Mouse (Mus musculus) cortical plate, adult 2 months (tissue): Measurements from ENCODE around the gene Sept7. TPM values are rescaled to one million over a fixed set of nuclear protein-coding genes. Genes with fewer than 3 reads are reported as not detected.

ENCODE experiments used
- H3K27ac ChIP-seq: fragments of 200-500 bp; 2 replicates; pipeline ENCODE4 v1.5.1; 2012; ENCODE audit warnings: low read length, control low read depth, inconsistent platforms; ENCODE audit not compliant: insufficient read depth
- H3K4me1 ChIP-seq: fragments of 200-500 bp; 2 replicates; pipeline ENCODE4 v1.6.1; 2011; ENCODE audit warnings: low read length; ENCODE audit not compliant: control insufficient read depth, insufficient read depth
- H3K4me3 ChIP-seq: fragments of 200-500 bp; 2 replicates; pipeline ENCODE4 v1.5.1; 2011; ENCODE audit warnings: mild to moderate bottlenecking, low read length, control low read depth; ENCODE audit not compliant: insufficient read depth
- CTCF ChIP-seq: fragments of 200-500 bp; IDR thresholded peaks from 2 replicates; pipeline ENCODE4 v1.5.1; 2011; ENCODE audit warnings: mild to moderate bottlenecking, control low read depth, low read length; ENCODE audit not compliant: insufficient read depth; ENCODE audit errors: extremely low read depth
- POLR2A ChIP-seq: fragments of 200-500 bp; IDR thresholded peaks from 2 replicates; pipeline ENCODE4 v1.6.1; 2011; ENCODE audit warnings: mild to moderate bottlenecking, low read length, control low read depth; ENCODE audit not compliant: insufficient read depth; ENCODE audit errors: extremely low read depth
- polyA plus RNA-seq: library from polyadenylated mRNA; depleted of rRNA; stranded (reverse); fragments of >200 nt; gene quantifications from 2 replicates; pipeline ENCODE4 v1.2.3, GENCODE M21; 2012; rRNA removed

Gene Sept7
- polyA plus RNA-seq, 1 experiment, result 335 TPM

- no peak overlapping the region for H3K4me3 ChIP-seq
- H3K27ac ChIP-seq, result no peak overlapping the region
- TF ChIP-seq POLR2A, result no peak
- no peak for TF ChIP-seq CTCF
- H3K4me1 ChIP-seq, result no peaks in the 10 kb centered on the region
Measured at GRCm38 (mm10) chr9:25355806-25356205, 103.6 kb downstream of the Sept7 start.

GRCm38 (mm10) chr9:25357589-25357988, 105.3 kb downstream of the Sept7 start:
- Histone ChIP-seq H3K4me1 (no peaks in the 10 kb centered on the region), H3K27ac (no peak overlapping the region), H3K4me3 (no peak overlapping the region)
- TF ChIP-seq CTCF, result no peak
- TF ChIP-seq POLR2A, result no peak

- Histone ChIP-seq H3K27ac (no peak overlapping the region), H3K4me1 (no peaks in the 10 kb centered on the region), H3K4me3 (no peak overlapping the region)
- no peak for TF ChIP-seq CTCF
- no peak for TF ChIP-seq POLR2A
Measured at GRCm38 (mm10) chr9:25358018-25358417, 105.8 kb downstream of the Sept7 start.

Other genes starting within 250 kb of the Sept7 start
- not detected in 2 replicates for gene Gm10181, start 163.0 kb upstream of the Sept7 start, polyA plus RNA-seq
- 37.8 and 42.3 TPM in 2 replicates for gene Herpud2, start 100.6 kb upstream of the Sept7 start, polyA plus RNA-seq
- gene Eepd1, start 229.1 kb downstream of the Sept7 start, polyA plus RNA-seq, result 13.9 and 14.2 TPM in 2 replicates